Mouse (Mus musculus): ENCODE measurements around the gene Cnot10. TPM values are rescaled to one million over a fixed set of nuclear protein-coding genes. Genes with fewer than 3 reads are reported as not detected.

Cnot10 gene
- total and polyA plus RNA-seq, 3 experiments: 49.4 to 67.8 (median 58.3) TPM

DNA sequence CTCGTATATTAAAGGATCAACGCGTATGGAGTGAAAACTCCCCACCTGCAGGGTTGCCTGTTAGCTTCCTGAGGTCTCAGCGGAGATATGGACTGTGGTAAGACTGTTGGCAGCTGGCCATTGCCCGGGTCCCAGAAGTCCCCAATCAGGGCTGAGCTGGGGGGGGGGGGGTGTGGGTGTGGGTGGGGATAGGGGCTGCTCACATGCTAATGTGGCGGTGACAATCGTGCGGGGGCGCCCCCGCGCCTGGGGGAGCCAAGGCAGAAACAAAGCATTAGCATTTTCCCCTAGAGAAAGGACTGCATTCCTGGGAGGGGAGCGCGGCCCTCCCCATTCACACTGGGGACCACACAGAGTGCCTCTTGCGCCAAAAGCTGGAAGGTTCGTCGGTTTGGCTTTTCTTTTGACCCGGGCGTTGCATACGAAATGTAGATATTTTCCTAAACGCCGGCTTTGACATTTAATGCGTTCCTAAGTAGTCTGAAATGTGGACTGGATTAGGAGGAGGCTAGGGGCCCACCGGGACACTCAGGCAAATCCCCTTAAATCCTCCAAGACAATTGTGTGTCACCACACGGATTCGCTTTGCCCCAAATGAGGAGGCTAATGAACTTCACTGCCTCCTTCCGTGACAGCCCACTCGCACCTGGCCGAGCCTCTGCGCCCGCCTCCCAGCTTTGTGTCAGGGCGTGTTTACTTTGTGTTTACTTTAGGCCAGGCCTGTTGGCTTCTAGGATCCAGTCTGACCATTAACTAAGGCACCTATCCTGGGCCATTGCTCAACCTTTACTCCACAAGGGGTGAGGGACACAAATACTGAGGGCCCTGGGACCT is 55.6 kb downstream of the Cnot10 start:
- in situ Hi-C loops (cut with MboI; ENCODE audit: low pct_ligation_motif_present, low pct_unique_long_range_greater_than_20kb, low sequenced_read_pairs) (loop anchor here (5.0 kb wide), 2 partner anchors 67 to 167 kb away; partner anchors contain the start of gene C130032M10Rik), dilution Hi-C loops (cut with MboI; ENCODE audit: extremely low pct_ligation_motif_present, extremely low pct_unique_long_range_greater_than_20kb, low sequenced_read_pairs) (no loop called here)
- H3K9ac ChIP-seq (ENCODE audit: insufficient read depth, low read depth): peak overlapping the region; percentile 71
- peaks cover 21 to 37% of the 10 kb centered on the region in 2 experiments for H3K36me3 ChIP-seq (replicated peaks in 1 of 2; ENCODE audit: control insufficient read depth in 1 of 2, insufficient read depth in 1 of 2, low read length in 1 of 2)
- H3K79me2 ChIP-seq (replicated peaks; ENCODE audit: control insufficient read depth, extremely low read depth, insufficient read depth, poor library complexity, severe bottlenecking): no peaks in the 10 kb centered on the region
- peak overlapping the region; percentile 40 to 69 (median 49) for H3K4me3 ChIP-seq (replicated peaks in 1 of 3; ENCODE audit: low read depth in 2 of 3, low read length in 2 of 3, poor library complexity in 1 of 3)
- no peaks in the 10 kb centered on the region for H3K27me3 ChIP-seq (replicated peaks)
- DNase-seq (ENCODE audit: extremely low read depth): peak; percentile 47
- peaks cover 6 to 26% of the 10 kb centered on the region in 2 experiments for H3K4me1 ChIP-seq (ENCODE audit: control insufficient read depth in 1 of 2, insufficient read depth in 2 of 2)
- TF ChIP-seq USF2 (conservative IDR thresholded peaks at IDR 0.05; ENCODE audit: low read depth, low read length): no peak
- peak; percentile 65 for TF ChIP-seq MAZ (IDR thresholded peaks at IDR 0.05; ENCODE audit: low read depth, low read length)
- TF ChIP-seq CTCF (conservative IDR thresholded peaks at IDR 0.05 in 1 of 2, IDR thresholded peaks at IDR 0.05 in 1 of 2; ENCODE audit: low read depth in 2 of 2, low read length in 2 of 2): no peak
- TF ChIP-seq NELFE (IDR thresholded peaks at IDR 0.05; ENCODE audit: low read depth, low read length): no peak
- peak; percentile 41; the same call in 1 of the 2 replicates for TF ChIP-seq BHLHE40 (IDR thresholded peaks at IDR 0.05; ENCODE audit: low read depth, low read length)
- peak; percentile 36; the same call in 1 of the 2 replicates for TF ChIP-seq POLR2A (IDR thresholded peaks at IDR 0.05; ENCODE audit: low read depth, low read length)
- TF ChIP-seq RCOR1 (conservative IDR thresholded peaks at IDR 0.05; ENCODE audit: low read depth, low read length): 0 out of 2 replicates have a peak, but pooled peaks have one; percentile 16
- TF ChIP-seq TBP (conservative IDR thresholded peaks at IDR 0.05; ENCODE audit: low read depth, low read length): no peak
- peak; percentile 64 for TF ChIP-seq MXI1 (IDR thresholded peaks at IDR 0.05; ENCODE audit: low read depth, low read length)
- TF ChIP-seq SMC3 (IDR thresholded peaks at IDR 0.05; ENCODE audit: low read depth, low read length): no peak
- TF ChIP-seq ZC3H11A (IDR thresholded peaks at IDR 0.05; ENCODE audit: low read depth, low read length): no peak
- 0 out of 2 replicates have a peak, but pooled peaks have one; percentile 11 for TF ChIP-seq KAT2A (IDR thresholded peaks at IDR 0.05; ENCODE audit: insufficient replicate concordance, low read length)
- no peak for TF ChIP-seq MYC (IDR thresholded peaks at IDR 0.05; ENCODE audit: low read depth, low read length)
- TF ChIP-seq CHD2 (IDR thresholded peaks at IDR 0.05; ENCODE audit: low read length): no peak; the same call in 1 of the 2 replicates
- no peak for TF ChIP-seq TCF12 (IDR thresholded peaks at IDR 0.05; ENCODE audit: low read depth, low read length)
- no peak for TF ChIP-seq MAFK (IDR thresholded peaks at IDR 0.05; ENCODE audit: insufficient replicate concordance, low read length)
- no peak for TF ChIP-seq USF1 (IDR thresholded peaks at IDR 0.05; ENCODE audit: low read depth, low read length)
- TF ChIP-seq JUN (IDR thresholded peaks at IDR 0.05; ENCODE audit: insufficient read depth, low read depth, low read length): no peak
- no peak for TF ChIP-seq ZKSCAN1 (IDR thresholded peaks at IDR 0.05; ENCODE audit: borderline replicate concordance, low read depth, low read length)
- no peak for TF ChIP-seq GABPA (IDR thresholded peaks at IDR 0.05; ENCODE audit: insufficient replicate concordance, low read depth, low read length)
- no peak for TF ChIP-seq PAX5 (IDR thresholded peaks at IDR 0.05; ENCODE audit: low read length)
- TF ChIP-seq E2F4 (IDR thresholded peaks at IDR 0.05; ENCODE audit: insufficient replicate concordance, low read depth, low read length): no peak
- TF ChIP-seq UBTF (IDR thresholded peaks at IDR 0.05; ENCODE audit: low read depth, low read length): no peak
- TF ChIP-seq RAD21 (IDR thresholded peaks at IDR 0.05; ENCODE audit: low read depth, low read length): no peak
- no peak for TF ChIP-seq JUND (conservative IDR thresholded peaks at IDR 0.05; ENCODE audit: low read depth, low read length)
- no peak for TF ChIP-seq NRF1 (IDR thresholded peaks at IDR 0.05; ENCODE audit: low read depth, low read length)
- TF ChIP-seq ZMIZ1 (IDR thresholded peaks at IDR 0.05; ENCODE audit: low read depth, low read length): peak; percentile 42; the same call in 1 of the 2 replicates
- no peak for TF ChIP-seq CHD1 (IDR thresholded peaks at IDR 0.05; ENCODE audit: low read depth, low read length)
- 0 out of 2 replicates have a peak, but pooled peaks have one; percentile 10 for TF ChIP-seq EP300 (IDR thresholded peaks at IDR 0.05; ENCODE audit: low read length)
- no peak for TF ChIP-seq MEF2A (IDR thresholded peaks at IDR 0.05; ENCODE audit: borderline replicate concordance, low read depth, low read length)
- no peak for TF ChIP-seq POLR2AphosphoS2 (IDR thresholded peaks at IDR 0.05; ENCODE audit: low read depth, low read length)
- no peak for TF ChIP-seq HCFC1 (IDR thresholded peaks at IDR 0.05; ENCODE audit: low read depth, low read length)
- TF ChIP-seq MAX (IDR thresholded peaks at IDR 0.05; ENCODE audit: low read length): no peak
- TF ChIP-seq ZNF384 (IDR thresholded peaks at IDR 0.05; ENCODE audit: low read depth, low read length): no peak
- no peak for TF ChIP-seq ETS1 (conservative IDR thresholded peaks at IDR 0.05; ENCODE audit: low read depth, low read length)
- TF ChIP-seq ELF1 (IDR thresholded peaks at IDR 0.05; ENCODE audit: low read depth, low read length): 0 out of 2 replicates have a peak, but pooled peaks have one; percentile 16
- no peak; the same call in 1 of the 2 replicates for TF ChIP-seq IRF4 (IDR thresholded peaks at IDR 0.05; ENCODE audit: low read depth, low read length)
- TF ChIP-seq SIN3A (IDR thresholded peaks at IDR 0.05; ENCODE audit: low read length): peak; percentile 72
- H3K9me3 ChIP-seq (replicated peaks; ENCODE audit: low read length): no peaks in the 10 kb centered on the region
- peak overlapping the region; percentile 48 for H3K4me2 ChIP-seq (ENCODE audit: insufficient read depth, low read depth, poor library complexity, severe bottlenecking)
- peak overlapping the region; percentile 77 for H3K27ac ChIP-seq (ENCODE audit: insufficient read depth, low read depth)

Measured in CH12.LX (cell line).